Mouse (Mus musculus) stomach, embryonic 15.5 days (tissue): ENCODE measurements at regions not wholly inside any gene's neighbourhood (a gene's known extent, or its start where the extent isn't known, plus 50 kb on each side); places are given as distances from the start of the nearest gene placed in this dataset.
A peak's percentile ranks its signal among the peaks of the same experiment; 100 is the strongest.

Source experiments
- ATAC-seq: fragments of 200-750 bp; cut with Nextera tagmentation; 2 replicates; pipeline ENCODE4 v1.8.0; 2017; ENCODE audit warnings: low read depth, moderate number of reproducible peaks, moderate TSS enrichment; ENCODE audit not compliant: insufficient read depth, low FRiP score
- H3K27ac ChIP-seq: fragments of 300-500 bp; sonication (generic); 2 replicates; pipeline ENCODE4 v1.5.1; 2015; ENCODE audit warnings: mild to moderate bottlenecking, inconsistent platforms
- H3K27me3 ChIP-seq: fragments of 300-500 bp; sonication (generic); replicated peaks from 2 replicates; pipeline ENCODE4 v1.6.1; 2015; ENCODE audit warnings: inconsistent platforms
- H3K36me3 ChIP-seq: fragments of 300-500 bp; sonication (generic); 2 replicates; pipeline ENCODE4 v1.6.1; 2015; ENCODE audit warnings: inconsistent platforms
- H3K4me1 ChIP-seq: fragments of 300-500 bp; sonication (generic); 2 replicates; pipeline ENCODE4 v1.6.1; 2015; ENCODE audit warnings: inconsistent platforms
- H3K4me2 ChIP-seq: fragments of 300-500 bp; sonication (generic); 2 replicates; pipeline ENCODE4 v1.6.1; 2015; ENCODE audit warnings: mild to moderate bottlenecking, inconsistent platforms
- H3K4me3 ChIP-seq: fragments of 300-500 bp; sonication (generic); replicated peaks from 2 replicates; pipeline ENCODE4 v1.5.1; 2015; ENCODE audit warnings: inconsistent platforms
- H3K9ac ChIP-seq: fragments of 300-500 bp; sonication (generic); 2 replicates; pipeline ENCODE4 v1.6.1; 2015; ENCODE audit warnings: inconsistent platforms
- H3K9me3 ChIP-seq: fragments of 300-500 bp; sonication (generic); 2 replicates; pipeline ENCODE4 v1.6.1; 2016; ENCODE audit warnings: inconsistent platforms
- WGBS: fragments of 180-500 bp; shearing (Covaris S2); methylation state at CpG from one replicate; pipeline ENCODE4 v1.1.7; 2015; 5-methylcytosine and 5-hydroxymethylcytosine counted together

DNA sequence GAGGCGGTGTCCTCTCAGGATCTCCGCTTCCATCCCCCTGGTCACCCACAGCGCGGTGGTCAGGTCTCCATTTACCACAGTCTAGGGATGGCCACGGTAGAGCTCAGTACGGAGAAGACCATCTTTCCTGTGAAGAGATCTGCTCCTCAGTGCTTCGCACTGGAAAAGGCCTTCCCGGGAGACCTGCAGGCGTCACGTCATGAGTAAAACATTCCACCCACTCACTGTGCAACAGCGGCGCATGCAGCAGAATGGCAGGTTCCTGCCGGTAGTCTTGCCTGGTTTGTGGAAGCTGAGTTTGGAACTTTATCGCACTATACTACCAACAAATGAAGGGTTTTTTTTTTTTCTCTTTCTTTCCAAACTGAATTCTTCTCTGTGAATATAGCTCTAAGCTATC lies 156.1 kb upstream of the Prickle1 start:
- no peaks in the 10 kb centered on the region for H3K27me3 ChIP-seq
- H3K4me2 ChIP-seq, result no peak overlapping the region
- no peaks in the 10 kb centered on the region for H3K9me3 ChIP-seq
- no peak overlapping the region for H3K4me3 ChIP-seq
- 72% methylated on average over 14 of the region's 14 CpGs for WGBS
- no peak overlapping the region for H3K27ac ChIP-seq
- H3K4me1 ChIP-seq, result no peaks in the 10 kb centered on the region
- no peak overlapping the region for H3K9ac ChIP-seq
- no peaks in the 10 kb centered on the region for H3K36me3 ChIP-seq
- ATAC-seq, result no peak

DNA sequence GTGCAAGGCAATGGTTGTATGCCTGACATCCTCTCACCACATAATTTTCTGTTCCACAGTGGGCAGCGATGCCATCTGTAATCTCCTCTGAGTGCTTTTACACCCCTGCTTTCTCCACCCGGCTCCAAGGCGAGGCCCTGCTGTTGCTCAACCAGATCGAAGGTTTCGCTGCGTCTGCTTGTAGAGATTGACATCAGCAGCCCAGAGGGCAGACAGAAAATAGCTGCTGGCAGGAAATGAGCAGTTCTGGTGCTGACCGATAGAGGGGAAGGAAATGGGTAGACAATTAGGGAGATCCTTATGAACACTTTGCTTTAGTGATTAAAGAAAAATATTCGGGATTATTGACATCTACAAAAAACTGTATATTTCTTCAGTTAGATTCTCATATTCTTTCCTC lies 155.3 kb upstream of the Prickle1 start:
- 27% methylated on average over 8 of the region's 8 CpGs for WGBS
- no peak overlapping the region for H3K4me3 ChIP-seq
- H3K9me3 ChIP-seq, result no peaks in the 10 kb centered on the region
- ATAC-seq, result peak; percentile 31; the same call in 1 of the 2 replicates
- no peaks in the 10 kb centered on the region for H3K36me3 ChIP-seq
- no peaks in the 10 kb centered on the region for H3K4me1 ChIP-seq
- H3K4me2 ChIP-seq, result no peak overlapping the region
- H3K9ac ChIP-seq, result no peak overlapping the region
- no peaks in the 10 kb centered on the region for H3K27me3 ChIP-seq
- H3K27ac ChIP-seq, result no peak overlapping the region

DNA sequence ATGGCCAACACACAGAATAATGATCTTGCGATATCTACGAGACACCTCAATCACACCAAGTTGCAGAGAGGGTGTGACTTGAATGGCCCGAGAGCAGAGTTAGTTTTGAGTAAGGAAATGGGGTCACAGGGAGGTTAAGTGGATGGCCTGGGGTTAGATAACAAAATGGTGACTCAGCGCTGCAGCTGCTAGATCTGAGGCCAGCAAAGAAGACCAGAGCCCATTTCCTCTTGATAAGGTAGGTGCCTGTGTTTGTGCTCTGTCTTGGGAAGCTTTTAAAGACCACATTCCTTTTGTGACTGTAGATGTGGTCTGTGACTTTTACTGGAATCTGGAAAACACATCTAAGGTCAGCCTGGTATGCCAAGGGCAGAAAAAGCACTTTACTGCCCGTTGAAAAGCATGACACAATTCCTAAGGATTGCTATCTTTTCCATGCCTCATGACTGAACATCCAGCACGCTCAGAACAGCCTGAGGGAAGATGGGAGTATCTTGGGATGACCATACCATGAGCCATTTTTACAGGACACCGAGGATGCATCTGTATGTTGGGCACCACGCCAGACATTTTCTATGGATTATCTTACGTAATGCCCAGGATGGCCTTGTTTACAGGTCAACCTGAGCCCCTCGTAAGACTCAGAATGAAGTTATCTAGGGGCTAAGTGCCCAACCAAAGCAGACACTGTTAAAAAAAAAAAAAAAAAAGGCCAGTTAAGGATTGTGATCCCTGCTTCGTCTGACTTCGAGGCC lies 148.7 kb upstream of the Prickle1 start:
- peak; percentile 22; the same call in 1 of the 2 replicates for ATAC-seq
- 33% methylated on average over 12 of the region's 12 CpGs for WGBS
- 0 out of 2 replicates have a peak, but pooled peaks cover 7% of the 10 kb centered on the region for H3K4me1 ChIP-seq
- H3K4me2 ChIP-seq, result no peak overlapping the region
- no peak overlapping the region for H3K4me3 ChIP-seq
- H3K36me3 ChIP-seq, result no peaks in the 10 kb centered on the region
- H3K9ac ChIP-seq, result no peak overlapping the region
- H3K27me3 ChIP-seq, result no peaks in the 10 kb centered on the region
- H3K9me3 ChIP-seq, result no peaks in the 10 kb centered on the region
- H3K27ac ChIP-seq, result no peak overlapping the region

DNA sequence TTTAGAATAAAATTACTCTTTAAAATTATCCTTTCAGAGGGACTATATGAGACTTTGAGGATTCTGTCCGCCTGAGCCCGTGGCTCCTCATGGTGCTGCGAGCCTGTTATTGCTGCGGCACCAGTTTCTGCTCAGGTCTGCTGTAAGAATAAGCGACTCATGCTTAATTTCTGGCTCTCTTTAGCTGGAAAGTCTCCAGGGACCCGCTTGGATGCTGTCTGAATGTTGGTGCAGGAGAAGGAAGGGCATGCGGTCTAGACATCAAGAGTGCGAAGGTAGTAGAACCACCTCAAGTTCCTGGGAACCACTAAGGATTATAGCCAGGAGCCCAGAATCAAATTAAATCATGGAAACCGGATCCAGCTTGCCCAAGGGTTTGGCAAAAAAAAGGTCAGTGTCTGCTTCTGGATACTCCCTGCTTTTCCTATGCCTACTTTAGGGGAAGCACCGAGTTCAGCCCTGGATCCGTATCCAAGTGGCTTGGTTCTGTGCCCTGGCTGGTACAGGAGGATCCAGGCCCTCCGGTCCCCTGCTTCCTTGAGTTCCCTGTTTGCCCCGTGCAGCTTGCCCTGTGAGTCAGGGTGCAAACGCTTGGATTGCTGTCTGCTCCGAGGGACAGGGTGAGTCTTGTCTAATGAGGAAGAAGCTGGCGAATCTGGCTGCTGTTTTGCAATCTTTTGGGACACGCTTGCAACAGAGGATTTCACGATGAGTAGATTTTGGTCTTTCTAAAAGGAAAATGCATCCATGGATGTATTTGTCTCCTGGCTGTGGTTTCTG lies 138.2 kb upstream of the Prickle1 start:
- Histone ChIP-seq H3K4me2 (no peak overlapping the region), H3K9me3 (no peaks in the 10 kb centered on the region), H3K4me3 (no peak overlapping the region), H3K9ac (no peak overlapping the region), H3K27me3 (no peaks in the 10 kb centered on the region), H3K36me3 (no peaks in the 10 kb centered on the region), H3K27ac (no peak overlapping the region), H3K4me1 (no peaks in the 10 kb centered on the region)
- no peak for ATAC-seq
- 84% methylated on average over 18 of the region's 18 CpGs for WGBS

DNA sequence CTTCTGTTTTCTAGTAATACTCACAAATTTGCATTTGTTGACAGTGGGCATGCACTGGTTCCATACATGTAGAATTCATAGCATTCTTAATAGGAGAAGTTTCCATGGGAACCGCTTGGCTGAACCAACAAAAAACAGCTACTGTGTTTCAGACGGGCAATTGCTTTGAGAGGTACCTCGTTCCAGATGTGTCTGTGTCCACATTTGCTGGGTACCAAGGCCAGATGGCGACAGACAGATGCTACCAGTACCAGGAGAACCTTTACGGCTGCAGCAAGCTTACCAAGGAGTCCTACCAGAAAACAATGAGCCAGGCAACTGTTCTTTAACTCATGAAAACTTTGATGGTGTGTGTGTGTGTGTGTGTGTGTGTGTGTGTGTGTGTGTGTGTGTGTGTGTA lies 137.1 kb upstream of the Prickle1 start:
- Histone ChIP-seq H3K4me1 (no peaks in the 10 kb centered on the region), H3K4me3 (no peak overlapping the region), H3K27me3 (no peaks in the 10 kb centered on the region), H3K9me3 (no peaks in the 10 kb centered on the region), H3K9ac (no peak overlapping the region), H3K27ac (no peak overlapping the region), H3K4me2 (no peak overlapping the region), H3K36me3 (no peaks in the 10 kb centered on the region)
- 79% methylated on average over 5 of the region's 5 CpGs for WGBS
- no peak for ATAC-seq

DNA sequence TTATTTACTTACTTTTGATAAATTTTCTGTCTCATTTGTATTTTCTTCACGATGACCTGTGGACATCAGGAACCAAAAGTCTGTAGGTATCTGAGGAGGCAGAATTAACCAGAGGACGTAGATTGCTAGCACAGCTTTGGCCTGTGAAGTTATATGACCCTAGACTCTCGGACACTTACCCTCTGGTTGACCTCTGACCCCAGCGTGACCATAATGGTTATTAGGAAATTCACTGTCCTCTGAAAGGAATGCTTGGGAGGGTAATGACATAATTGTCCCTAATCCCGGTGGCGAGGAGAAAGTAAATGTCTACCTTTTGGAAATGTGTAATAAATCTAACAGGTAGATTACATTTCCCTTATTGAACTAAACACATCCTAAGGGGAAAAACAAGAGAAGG lies 135.5 kb upstream of the Prickle1 start:
- ATAC-seq, result no peak
- Histone ChIP-seq H3K36me3 (no peaks in the 10 kb centered on the region), H3K4me2 (no peak overlapping the region), H3K9ac (no peak overlapping the region), H3K4me1 (no peaks in the 10 kb centered on the region), H3K9me3 (no peaks in the 10 kb centered on the region), H3K27ac (no peak overlapping the region), H3K27me3 (no peaks in the 10 kb centered on the region), H3K4me3 (no peak overlapping the region)
- 50% methylated on average over 6 of the region's 6 CpGs for WGBS

DNA sequence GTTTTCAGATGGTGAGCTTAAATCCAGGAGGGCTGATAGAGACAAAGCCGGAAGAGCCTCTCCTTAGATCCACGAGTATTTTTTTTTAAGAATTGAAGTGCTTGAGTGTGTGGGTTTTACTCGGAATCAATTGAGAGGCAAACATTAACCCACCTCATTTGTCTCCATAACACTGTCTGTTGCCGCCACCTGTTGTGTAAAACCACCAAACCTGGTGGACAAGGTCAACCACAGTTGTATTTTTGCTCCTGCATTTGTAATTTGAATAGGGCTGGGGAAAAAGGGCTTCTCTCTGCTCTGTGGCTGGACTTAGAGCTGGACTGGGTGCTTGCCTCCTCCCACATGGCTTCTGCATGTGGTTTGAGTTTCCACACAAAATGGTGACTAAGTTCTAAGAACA lies 119.8 kb upstream of the Prickle1 start:
- Histone ChIP-seq H3K36me3 (no peaks in the 10 kb centered on the region), H3K4me1 (peaks cover 10% of the 10 kb centered on the region; the same call in 1 of the 2 replicates), H3K27me3 (no peaks in the 10 kb centered on the region), H3K4me2 (no peak overlapping the region), H3K9me3 (no peaks in the 10 kb centered on the region), H3K4me3 (no peak overlapping the region), H3K27ac (no peak overlapping the region), H3K9ac (no peak overlapping the region)
- WGBS, result 60% methylated on average over 4 of the region's 4 CpGs
- no peak for ATAC-seq

DNA sequence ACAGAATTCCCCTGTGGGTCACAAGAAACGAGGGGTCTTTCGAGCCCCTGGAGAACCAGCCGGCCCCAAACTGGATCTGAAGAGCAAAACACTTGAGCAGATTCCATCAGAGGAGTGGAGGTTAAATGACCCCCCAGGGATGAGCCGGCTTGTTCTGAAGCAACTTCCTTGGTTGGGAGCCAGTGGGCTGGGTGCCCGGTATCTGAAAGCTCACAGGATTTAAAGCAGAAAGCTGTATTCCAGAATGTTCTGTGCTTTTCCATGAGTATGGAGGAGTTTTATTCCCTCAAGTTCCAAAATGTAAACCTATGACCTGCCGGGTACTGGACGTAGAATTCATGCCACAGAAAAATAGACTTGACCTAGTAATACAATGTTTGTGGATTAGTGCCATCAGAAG lies 117.7 kb upstream of the Prickle1 start:
- Histone ChIP-seq H3K27ac (peak overlapping the region; percentile 41; the same call in 1 of the 2 replicates), H3K9ac (no peak overlapping the region), H3K4me2 (no peak overlapping the region), H3K9me3 (no peaks in the 10 kb centered on the region), H3K36me3 (no peaks in the 10 kb centered on the region), H3K27me3 (no peaks in the 10 kb centered on the region), H3K4me1 (peaks cover 10% of the 10 kb centered on the region; the same call in 1 of the 2 replicates), H3K4me3 (no peak overlapping the region)
- WGBS, result 57% methylated on average over 7 of the region's 7 CpGs
- ATAC-seq, result no peak; the same call in 1 of the 2 replicates

DNA sequence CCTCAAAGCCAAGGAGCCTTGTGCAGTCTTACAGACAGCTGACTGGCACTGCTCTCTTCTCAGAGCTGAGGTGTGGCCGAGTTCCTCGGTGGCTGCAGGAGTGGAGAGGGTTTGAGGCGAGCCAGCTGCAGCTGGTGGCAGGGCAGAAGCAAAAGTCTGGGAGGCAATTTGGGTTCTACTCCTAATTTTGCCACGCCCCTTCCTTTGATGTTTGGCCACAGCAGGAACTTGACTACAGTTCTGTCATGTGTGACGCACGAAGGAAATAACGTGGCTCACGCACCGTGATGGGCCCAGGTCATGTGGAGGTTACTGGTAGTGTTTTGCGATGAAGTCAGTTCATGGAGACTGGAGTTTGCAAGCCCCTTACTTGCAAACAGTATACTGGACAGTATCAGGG lies 116.9 kb upstream of the Prickle1 start:
- no peak overlapping the region for H3K4me2 ChIP-seq
- WGBS, result 61% methylated on average over 10 of the region's 10 CpGs
- ATAC-seq, result no peak
- H3K27me3 ChIP-seq, result no peaks in the 10 kb centered on the region
- H3K27ac ChIP-seq, result no peak overlapping the region
- H3K9ac ChIP-seq, result no peak overlapping the region
- peaks cover 10% of the 10 kb centered on the region; the same call in 1 of the 2 replicates for H3K4me1 ChIP-seq
- no peak overlapping the region for H3K4me3 ChIP-seq
- H3K9me3 ChIP-seq, result no peaks in the 10 kb centered on the region
- H3K36me3 ChIP-seq, result no peaks in the 10 kb centered on the region

DNA sequence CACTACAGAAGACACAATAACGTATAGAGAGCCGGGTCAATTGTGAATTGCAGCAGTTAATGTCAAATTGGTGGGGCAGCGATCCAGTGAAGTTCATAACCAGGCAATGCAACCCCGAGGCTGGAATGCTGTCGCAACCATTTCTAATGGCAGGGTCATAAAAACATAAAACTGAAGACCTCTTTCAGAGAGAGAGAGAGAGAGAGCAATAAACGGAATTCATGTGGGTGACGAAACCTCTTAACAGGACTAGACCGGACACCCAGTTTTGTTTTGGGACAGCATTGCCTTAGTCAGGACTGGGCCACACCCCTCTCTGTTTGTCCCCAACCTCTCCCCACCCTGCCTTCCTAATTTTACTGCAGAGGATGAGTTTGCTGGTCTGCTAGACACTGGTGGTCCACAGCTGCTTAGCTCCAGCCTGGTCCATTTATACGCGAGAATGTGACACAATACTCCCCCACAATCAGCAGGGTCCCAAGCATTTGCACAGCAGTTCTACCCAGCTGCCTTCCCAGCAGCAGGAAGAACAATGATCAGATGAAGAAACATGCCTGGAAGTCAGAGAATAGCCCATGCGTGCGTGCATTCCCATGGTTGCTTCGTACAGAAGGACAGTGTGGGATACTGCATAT lies 115.6 kb upstream of the Prickle1 start:
- Histone ChIP-seq H3K27me3 (no peaks in the 10 kb centered on the region), H3K4me2 (no peak overlapping the region), H3K4me3 (no peak overlapping the region), H3K27ac (0 out of 2 replicates have a peak overlapping the region, but pooled peaks have one; percentile 14), H3K4me1 (peaks cover 10% of the 10 kb centered on the region; the same call in 1 of the 2 replicates), H3K9ac (no peak overlapping the region), H3K36me3 (no peaks in the 10 kb centered on the region), H3K9me3 (no peaks in the 10 kb centered on the region)
- 79% methylated on average over 13 of the region's 13 CpGs for WGBS
- no peak for ATAC-seq

DNA sequence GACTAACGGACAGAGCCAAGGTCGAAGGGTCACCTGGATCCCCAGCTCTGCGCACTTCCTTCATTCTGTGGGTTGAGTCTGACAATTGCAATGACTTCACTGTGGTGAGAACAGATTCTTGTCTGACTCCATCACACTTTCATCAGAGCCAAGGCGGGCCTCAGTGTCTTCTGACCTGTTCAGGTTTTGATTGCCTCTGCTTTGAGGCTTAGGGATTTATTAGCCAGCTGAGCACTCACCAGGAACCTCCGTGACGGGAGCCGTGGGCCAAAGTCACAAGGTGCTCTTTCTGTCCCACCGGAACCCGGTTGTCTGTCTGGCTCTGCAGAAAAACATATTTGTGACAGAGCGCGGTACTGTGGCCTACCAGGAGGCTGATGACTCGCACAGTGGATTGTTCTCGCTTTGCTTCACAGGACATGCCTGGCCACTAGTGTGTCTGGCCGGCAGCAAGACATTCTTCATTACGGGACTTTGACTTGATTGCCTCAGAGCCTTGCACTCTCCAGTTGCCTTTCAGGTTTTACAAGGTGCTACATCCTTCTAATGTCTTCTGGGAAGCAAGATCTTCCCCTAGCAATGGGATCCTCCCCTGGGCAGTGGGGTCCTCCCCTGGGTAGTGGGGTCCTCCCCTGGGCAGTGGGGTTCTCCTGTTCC lies 114.9 kb upstream of the Prickle1 start:
- H3K27me3 ChIP-seq, result no peaks in the 10 kb centered on the region
- 0 out of 2 replicates have a peak overlapping the region, but pooled peaks have one; percentile 14 for H3K27ac ChIP-seq
- H3K4me2 ChIP-seq, result no peak overlapping the region
- no peak for ATAC-seq
- H3K36me3 ChIP-seq, result no peaks in the 10 kb centered on the region
- WGBS, result 84% methylated on average over 15 of the region's 15 CpGs
- no peak overlapping the region for H3K4me3 ChIP-seq
- no peaks in the 10 kb centered on the region for H3K9me3 ChIP-seq
- H3K9ac ChIP-seq, result no peak overlapping the region
- peaks cover 10% of the 10 kb centered on the region; the same call in 1 of the 2 replicates for H3K4me1 ChIP-seq
